Mouse (Mus musculus) thymus, postnatal 4 days (tissue): ENCODE measurements around the gene Ilf3.
A peak's percentile ranks its signal among the peaks of the same experiment; 100 is the strongest.

Experiments used
- DNase-seq: peaks from one replicate; pipeline ENCODE4 v3.0.0; 2021

Gene Ilf3

GRCm38 (mm10) chr9:21405525-21405924 lies 37.9 kb downstream of the Ilf3 start:
- DNase-seq: no peak

GRCm38 (mm10) chr9:21407951-21408350 lies 40.3 kb downstream of the Ilf3 start:
- peak; percentile 40 for DNase-seq

GRCm38 (mm10) chr9:21408624-21409023 lies 41.0 kb downstream of the Ilf3 start:
- DNase-seq: no peak

DNA sequence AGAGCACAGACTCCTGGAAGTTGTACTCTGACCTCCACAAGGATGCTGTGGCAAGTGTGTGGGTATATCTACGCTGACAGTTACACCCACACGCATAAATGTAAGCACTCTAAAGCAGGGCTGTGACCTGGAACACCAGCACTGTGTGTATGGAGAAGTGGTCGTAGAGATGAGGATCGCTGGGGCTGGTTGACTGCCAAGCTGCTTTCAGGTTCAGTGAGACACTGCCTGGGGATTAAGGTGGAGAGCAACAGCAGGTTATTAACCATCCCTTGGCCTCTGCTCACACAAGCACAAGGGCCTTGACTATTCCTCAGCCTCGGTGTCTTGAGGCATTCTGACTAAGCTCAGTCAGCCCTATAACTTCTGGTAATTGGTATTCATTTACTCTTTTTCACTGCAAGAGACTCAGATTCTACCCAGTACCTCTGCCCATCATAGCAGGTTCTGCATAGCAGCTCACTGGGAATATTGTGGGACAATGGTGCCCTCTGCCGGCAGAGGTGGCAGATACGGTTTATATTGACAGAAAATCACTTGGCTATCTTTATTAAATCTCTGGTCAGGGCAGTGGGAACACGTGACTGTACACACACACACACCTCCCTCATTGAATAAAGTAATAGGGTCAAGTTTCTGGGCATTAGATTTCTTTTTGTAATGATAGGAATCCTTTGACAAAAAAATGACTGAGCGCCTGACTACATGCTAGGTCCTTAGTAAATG lies 42.1 kb downstream of the Ilf3 start:
- DNase-seq: peak; percentile 91

GRCm38 (mm10) chr9:21411669-21412550 lies 44.2 kb downstream of the Ilf3 start, which contains the start of gene Qtrt1:
Qtrt1 (plus strand) TSS chr9:21411837.
- peak; percentile 80 for DNase-seq

GRCm38 (mm10) chr9:21417866-21418265 lies 50.2 kb downstream of the Ilf3 start:
- no peak for DNase-seq

DNA sequence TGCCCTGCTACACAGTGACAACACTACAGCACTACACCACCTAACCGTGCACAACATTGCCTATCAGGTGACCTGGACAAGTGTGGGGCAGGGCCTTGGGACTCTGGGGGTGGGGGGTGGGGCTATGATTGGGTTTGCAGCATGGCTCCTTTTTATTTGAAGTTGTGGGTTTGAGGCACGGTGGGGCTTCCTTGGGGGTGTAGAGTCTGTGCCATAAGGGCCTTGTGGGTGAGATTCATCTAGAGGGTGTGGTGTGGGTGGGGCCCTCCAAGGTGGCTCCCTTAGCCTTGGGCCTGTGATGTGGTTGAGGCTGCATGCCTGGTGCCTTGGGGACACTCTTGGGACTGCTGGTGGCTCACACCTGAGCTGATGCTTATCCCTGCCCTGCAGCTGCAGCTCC lies 52.0 kb downstream of the Ilf3 start:
- DNase-seq: peak; percentile 59

- DNase-seq: peak; percentile 94
These were observed 57.2 kb downstream of the Ilf3 start, which contains the start of gene Dnm2 for GRCm38 (mm10) chr9:21424631-21425555. Dnm2 (plus strand) TSS chr9:21424908.

DNA sequence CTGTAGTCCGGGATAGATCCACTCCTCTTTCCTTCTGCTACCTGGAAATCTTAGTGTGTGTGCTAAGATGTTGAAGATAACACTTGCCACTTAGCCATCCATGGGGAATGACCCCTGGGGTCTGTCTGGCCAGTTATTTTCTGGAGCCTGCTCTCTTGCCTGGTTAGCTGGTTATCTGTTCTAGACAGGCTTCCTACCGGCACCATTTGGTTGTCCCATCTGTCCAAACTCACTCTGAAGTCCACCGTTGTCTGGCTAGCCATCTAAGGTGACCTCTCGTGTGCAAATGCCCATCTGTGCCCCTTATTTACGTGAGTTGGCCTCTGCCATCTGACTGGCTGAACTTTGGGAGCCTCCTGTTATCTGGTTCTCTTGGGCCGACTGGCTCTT lies 57.9 kb downstream of the Ilf3 start:
- DNase-seq: no peak

DNA sequence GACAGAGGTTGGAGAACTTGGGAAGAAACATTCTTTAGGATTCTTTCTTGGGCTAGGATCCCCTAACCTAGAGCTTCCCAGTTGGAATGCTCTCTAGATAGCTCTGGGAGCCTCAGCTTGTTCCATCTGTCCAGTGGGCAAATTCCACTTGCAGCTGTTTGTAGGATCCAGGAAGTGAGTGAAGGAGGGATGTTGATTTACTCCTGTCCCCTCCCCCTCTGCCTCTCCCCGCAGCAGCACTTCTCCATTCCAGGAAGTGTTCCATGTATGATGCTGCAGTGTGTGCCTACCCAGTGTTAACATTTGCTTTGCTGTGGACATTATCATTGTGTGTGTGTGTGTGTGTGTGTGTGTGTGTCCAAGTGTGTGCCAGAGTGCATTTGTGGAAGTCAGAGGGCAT lies 58.3 kb downstream of the Ilf3 start:
- DNase-seq: no peak

GRCm38 (mm10) chr9:21426525-21426924 lies 58.9 kb downstream of the Ilf3 start:
- DNase-seq: no peak

DNA sequence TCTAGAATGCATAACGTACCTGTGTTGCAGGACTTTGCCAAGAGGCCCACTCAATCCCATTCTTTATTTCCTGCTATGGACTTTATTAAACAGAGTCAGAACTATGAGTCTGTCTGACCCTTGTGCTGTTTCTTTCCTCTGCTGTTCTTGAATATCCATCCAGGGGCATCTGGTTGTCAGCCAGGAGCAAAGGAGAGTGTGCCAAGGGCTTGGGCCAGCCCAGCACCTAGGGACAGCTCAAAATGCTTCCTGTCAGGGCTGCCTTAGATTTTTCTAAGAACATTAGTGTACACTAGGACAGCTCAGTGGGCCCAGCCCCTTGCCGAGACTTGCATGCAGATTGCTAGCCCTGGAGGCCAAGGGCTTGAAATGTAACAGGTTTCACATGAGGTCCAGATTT lies 60.1 kb downstream of the Ilf3 start:
- DNase-seq: no peak

DNA sequence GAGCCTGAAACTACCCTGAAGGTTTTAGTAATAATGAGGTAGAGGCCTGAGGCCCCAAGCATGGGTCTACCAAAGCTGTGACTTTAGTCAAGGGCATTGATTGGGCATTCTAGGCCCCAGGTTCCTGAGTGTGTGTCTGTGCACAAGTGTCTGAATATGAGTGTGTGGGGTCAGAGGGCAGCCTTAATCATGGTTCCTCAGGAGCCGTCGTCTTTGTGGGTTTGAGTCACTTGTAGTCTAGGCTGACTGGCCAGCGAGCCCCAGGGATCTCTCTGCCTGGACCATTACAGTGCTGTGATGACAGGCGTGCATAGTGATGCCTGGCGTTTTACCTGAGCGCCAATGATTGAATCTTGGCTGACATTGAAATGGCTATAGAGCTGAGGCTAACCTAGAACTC lies 60.5 kb downstream of the Ilf3 start:
- DNase-seq: no peak

DNA sequence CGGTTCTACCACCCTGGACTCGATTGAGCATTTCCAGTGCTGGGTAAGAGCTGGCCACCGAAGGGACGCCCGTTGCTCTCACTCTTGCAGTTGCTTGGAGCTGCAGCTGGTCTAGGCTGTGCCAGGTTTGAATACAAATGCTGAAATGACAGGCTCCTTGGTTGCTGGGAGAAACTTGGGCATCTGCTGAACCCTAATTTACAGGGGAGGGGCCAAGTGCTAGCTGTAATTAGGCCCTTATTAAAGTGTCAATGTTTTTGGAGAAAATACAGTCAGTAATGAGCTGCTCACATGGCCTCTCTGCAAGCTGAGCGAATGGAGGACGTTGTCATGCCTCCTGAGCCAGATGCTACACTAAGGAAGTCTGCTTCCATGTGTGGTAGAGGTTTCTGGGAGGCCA lies 63.1 kb downstream of the Ilf3 start:
- DNase-seq: no peak

- no peak for DNase-seq
These were observed 64.4 kb downstream of the Ilf3 start for GRCm38 (mm10) chr9:21432066-21432465.

DNA sequence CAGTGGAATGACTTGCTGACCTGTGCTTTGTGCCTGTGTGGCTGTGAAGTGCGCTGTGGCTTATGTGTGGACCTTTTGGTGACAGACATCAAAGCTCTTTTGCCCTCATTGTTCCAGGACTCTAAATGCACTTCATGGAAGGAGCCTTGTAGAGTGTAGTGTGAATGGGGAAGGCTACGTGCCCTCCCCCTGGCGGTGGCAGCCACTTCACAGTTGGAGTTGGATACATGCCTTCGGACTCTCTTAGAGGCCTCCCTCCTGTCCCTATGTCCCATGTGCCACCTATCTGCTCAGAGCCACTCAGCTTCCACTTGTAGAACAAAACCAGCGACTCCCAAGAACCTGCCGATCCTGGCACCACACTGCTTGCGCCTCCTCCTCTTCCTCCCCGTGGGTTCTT lies 66.1 kb downstream of the Ilf3 start:
- no peak for DNase-seq

- no peak for DNase-seq
These were observed 66.7 kb downstream of the Ilf3 start for GRCm38 (mm10) chr9:21434410-21434809.

- peak; percentile 84 for DNase-seq
These were observed 68.3 kb downstream of the Ilf3 start for GRCm38 (mm10) chr9:21435777-21436635.

DNA sequence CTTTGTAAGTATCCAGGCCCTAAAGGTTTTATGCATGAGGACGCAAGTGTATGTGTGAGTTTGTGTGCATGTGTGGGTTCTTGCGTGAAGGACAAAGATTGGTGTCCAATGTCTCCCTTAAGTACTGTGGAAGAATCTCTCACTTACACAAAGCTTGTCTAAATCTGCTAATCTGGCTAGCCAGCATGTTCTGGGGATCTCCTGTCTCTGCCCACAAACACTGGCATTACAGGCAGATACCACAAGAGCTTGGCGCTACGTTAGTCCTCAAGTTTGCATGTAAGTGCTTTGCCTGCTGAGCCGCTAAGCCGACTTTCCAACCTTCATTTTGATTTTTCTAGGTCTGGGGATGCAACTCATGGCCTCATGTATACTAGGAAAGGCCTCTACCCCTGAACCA lies 69.9 kb downstream of the Ilf3 start:
- no peak for DNase-seq

GRCm38 (mm10) chr9:21438219-21438618 lies 70.5 kb downstream of the Ilf3 start:
- DNase-seq: no peak

DNA sequence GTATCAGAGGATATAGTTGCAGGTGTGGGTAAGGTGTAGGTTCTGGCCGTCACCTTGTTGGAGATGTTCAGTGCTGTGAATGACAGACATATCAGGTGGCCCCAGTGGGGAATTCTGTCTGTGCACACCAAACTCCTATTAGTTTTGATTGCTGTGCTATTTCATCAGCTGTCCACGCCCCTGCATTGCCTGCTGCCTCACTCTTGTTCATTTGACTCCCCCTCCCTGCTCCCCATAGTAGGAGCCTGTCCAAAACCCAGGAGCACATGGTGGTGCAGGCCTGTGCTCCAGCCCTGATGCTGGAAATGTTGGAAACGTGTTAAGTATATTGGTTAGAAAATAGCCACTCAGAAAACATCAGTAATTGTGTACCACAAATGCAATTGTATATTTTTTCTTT lies 71.8 kb downstream of the Ilf3 start:
- DNase-seq: no peak

DNA sequence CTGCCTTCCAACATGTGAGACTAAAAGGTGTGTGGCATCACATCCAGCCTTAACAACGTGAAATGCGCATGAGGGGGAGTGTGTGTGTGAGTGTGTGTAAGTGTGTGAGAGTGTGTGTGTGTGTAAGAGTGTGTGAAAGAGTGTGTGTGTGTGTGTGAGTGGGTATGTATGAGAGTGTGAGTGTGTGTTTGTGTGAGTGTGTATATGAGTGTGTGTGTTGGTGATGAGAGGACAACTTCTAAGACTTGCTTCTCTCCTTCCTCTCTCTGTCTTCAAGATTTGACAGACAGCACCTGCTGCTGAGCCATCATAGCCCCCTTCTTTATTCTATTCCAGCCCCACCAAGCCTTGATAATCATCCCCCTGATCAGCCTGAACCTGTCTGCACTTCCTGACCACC lies 72.2 kb downstream of the Ilf3 start:
- DNase-seq: no peak
